Mouse (Mus musculus) testis, adult 10 weeks (tissue): Measurements from ENCODE around the gene Olfr830. TPM values are rescaled to one million over a fixed set of nuclear protein-coding genes. Genes with fewer than 3 reads are reported as not detected.

ENCODE experiments used
- polyA plus RNA-seq: library from polyadenylated mRNA; stranded (reverse); fragments of 350-450 nt; fragmentation: Illumina TruSeq; extraction: RNeasy Lipid Tissue Mini Kit (QIAGEN cat#74804); gene quantifications from one replicate; pipeline ENCODE4 v1.2.3, GENCODE M21; 2014; ENCODE audit warnings: low read depth, low replicate concordance

Olfr830 gene
- not detected for polyA plus RNA-seq

GRCm38 (mm10) chr9:18874393-18874792 lies at the start of gene Olfr830:
Olfr830 (plus strand) TSS chr9:18874693.

DNA sequence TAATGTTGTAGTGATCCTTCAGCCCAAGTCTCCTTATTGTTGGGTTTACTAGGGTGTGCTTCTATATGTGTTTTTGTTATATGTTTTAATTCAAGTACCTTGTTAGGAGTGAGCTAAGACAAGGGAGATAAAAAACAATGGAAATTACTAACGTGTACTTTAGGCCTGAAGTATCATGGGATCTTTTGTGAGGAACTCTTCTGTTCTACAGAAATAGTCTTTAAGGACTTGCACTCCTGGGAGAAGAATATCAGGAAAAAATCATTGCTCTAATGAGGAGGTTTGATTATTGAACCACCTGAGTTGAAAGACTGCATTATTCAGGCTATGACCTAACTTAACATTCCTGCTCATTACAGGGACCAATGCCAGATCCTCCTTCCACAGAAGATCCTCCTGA lies 19.9 kb upstream of the Olfr830 start, which contains the start of gene Olfr829:
TSS of gene Olfr829 (plus strand) at position 301 of the 400 bp plus-strand sequence.

Other genes starting within 250 kb of the Olfr830 start
- 18.0 TPM for gene Muc16, start 200.2 kb upstream of the Olfr830 start, polyA plus RNA-seq
- gene Olfr24, start 110.7 kb upstream of the Olfr830 start, polyA plus RNA-seq: 3.5 TPM
- not detected for gene Olfr828, start 55.2 kb upstream of the Olfr830 start, polyA plus RNA-seq
- gene Olfr829, start 19.8 kb upstream of the Olfr830 start, polyA plus RNA-seq: not detected
- gene Olfr832, start 62.4 kb downstream of the Olfr830 start, polyA plus RNA-seq: not detected
- gene Olfr834, start 113.3 kb downstream of the Olfr830 start, polyA plus RNA-seq: not detected
- not detected for gene Olfr835, start 158.0 kb downstream of the Olfr830 start, polyA plus RNA-seq
- gene Olfr836, start 245.7 kb downstream of the Olfr830 start, polyA plus RNA-seq: 0.08 TPM